Mouse (Mus musculus) liver, embryonic 14.5 days (tissue): ENCODE results near the gene Nmnat2. TPM values are rescaled to one million over a fixed set of nuclear protein-coding genes. Genes with fewer than 3 reads are reported as not detected.

Experiments used
- ATAC-seq: fragments of 200-750 bp; cut with Nextera tagmentation; 2 replicates; pipeline ENCODE4 v1.8.0; 2017; ENCODE audit warnings: moderate number of reproducible peaks, mild to moderate bottlenecking, moderate library complexity; ENCODE audit not compliant: insufficient read depth
- DNase-seq, 3 experiments: peaks; one replicate each; pipeline ENCODE4 v3.0.0-alpha.2; 2012 to 2013; ENCODE audit warnings: low read depth in 3 of 3, low spot score in 3 of 3
- H3K27ac ChIP-seq: fragments of 300-500 bp; sonication (generic); 2 replicates; pipeline ENCODE4 v1.5.1; 2014; ENCODE audit warnings: moderate library complexity, mild to moderate bottlenecking, control low read depth, inconsistent platforms
- H3K27me3 ChIP-seq: fragments of 300-500 bp; sonication (generic); 2 replicates; pipeline ENCODE4 v1.6.1; 2014; ENCODE audit warnings: mild to moderate bottlenecking, low read length, moderate library complexity; ENCODE audit not compliant: control insufficient read depth, insufficient read depth
- H3K36me3 ChIP-seq: fragments of 300-500 bp; sonication (generic); replicated peaks from 2 replicates; pipeline ENCODE4 v1.6.1; 2014; ENCODE audit warnings: low read depth; ENCODE audit not compliant: control insufficient read depth, insufficient read depth
- H3K4me1 ChIP-seq, 2 experiments: fragments of 200-500 bp in 1 of 2; fragments of 300-500 bp in 1 of 2; sonication (generic) in 1 of 2; replicated peaks; 2 replicates each; pipeline ENCODE4 v1.6.1; 2012 to 2014; ENCODE audit warnings: antibody characterized with exemption in 1 of 2, inconsistent platforms in 1 of 2, low read length in 1 of 2; ENCODE audit not compliant: control insufficient read depth in 2 of 2, insufficient read depth in 2 of 2
- H3K4me2 ChIP-seq: fragments of 300-500 bp; sonication (generic); 2 replicates; pipeline ENCODE4 v1.6.1; 2014; ENCODE audit warnings: low read depth, mild to moderate bottlenecking, control low read depth, moderate library complexity
- H3K4me3 ChIP-seq, 2 experiments: fragments of 200-500 bp in 1 of 2; fragments of 300-500 bp in 1 of 2; sonication (generic) in 1 of 2; 2 replicates each; pipeline ENCODE4 v1.5.1; 2012 to 2014; ENCODE audit warnings: low read depth in 2 of 2, low read length in 2 of 2, mild to moderate bottlenecking in 2 of 2, control low read depth in 1 of 2, inconsistent platforms in 1 of 2, moderate library complexity in 1 of 2; ENCODE audit not compliant: insufficient read depth in 1 of 2
- H3K9ac ChIP-seq: fragments of 300-500 bp; sonication (generic); replicated peaks from 2 replicates; pipeline ENCODE4 v1.6.1; 2014; ENCODE audit warnings: mild to moderate bottlenecking, control low read depth, moderate library complexity
- H3K9me3 ChIP-seq: fragments of 300-500 bp; sonication (generic); 2 replicates; pipeline ENCODE4 v1.6.1; 2016; ENCODE audit warnings: low read length, mixed read lengths; ENCODE audit not compliant: control insufficient read depth
- CTCF ChIP-seq: IDR thresholded peaks from 2 replicates; pipeline ENCODE4 v1.5.1; 2016; ENCODE audit warnings: antibody characterized with exemption, low read depth, control low read depth
- EP300 ChIP-seq: IDR thresholded peaks from 2 replicates; pipeline ENCODE4 v1.6.1; 2016; ENCODE audit warnings: antibody characterized with exemption, low read depth
- WGBS: fragments of 180-500 bp; shearing (Covaris S2); extraction: QIAGEN DNeasy Blood & Tissue Kit; methylation state at CpG from one replicate; pipeline ENCODE4 v1.1.7; 2014; ENCODE audit not compliant: insufficient replicate concordance; 5-methylcytosine and 5-hydroxymethylcytosine counted together
- polyA plus RNA-seq, 2 experiments: library from polyadenylated mRNA; depleted of rRNA in 1 of 2; stranded (reverse) in 1 of 2; unstranded in 1 of 2; fragments of >200 nt; fragmentation: Nextera tagmentation in 1 of 2; extraction: Ambion mirVana in 1 of 2; gene quantifications; 2 replicates each; pipeline versions ENCODE4 v1.2.1 to v1.2.3; 2012 to 2014

The Nmnat2 gene
- polyA plus RNA-seq, 2 experiments = 0.02 to 0.09 TPM

DNA sequence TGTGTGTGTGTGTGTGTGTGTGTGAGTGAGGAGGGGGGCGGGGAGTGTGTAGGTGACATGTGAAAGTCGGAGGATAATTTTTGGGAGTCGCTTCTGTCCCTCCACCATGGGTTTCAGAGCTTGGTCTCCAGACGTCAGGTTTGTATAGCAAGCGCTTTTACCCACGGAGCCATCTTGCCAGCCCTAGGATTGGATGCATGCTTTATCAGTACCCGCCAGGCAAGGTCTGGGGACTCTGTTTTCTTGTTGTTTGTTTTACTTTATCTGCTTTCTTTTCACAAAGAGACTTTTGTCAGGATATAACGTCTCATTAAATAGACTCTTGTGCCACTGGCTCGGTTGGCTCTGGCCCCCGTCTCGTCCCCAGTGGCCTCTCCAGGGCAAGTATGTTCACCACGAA lies 150.0 kb downstream of the Nmnat2 start:
- Histone ChIP-seq H3K4me2 (no peak overlapping the region), H3K9me3 (no peaks in the 10 kb centered on the region), H3K9ac (no peak overlapping the region), H3K27me3 (no peaks in the 10 kb centered on the region), H3K36me3 (no peaks in the 10 kb centered on the region), H3K4me3 (no peak overlapping the region), H3K4me1 (peaks cover 0 to 7% of the 10 kb centered on the region in 2 experiments; a peak in 1 of 4 replicates), H3K27ac (no peak overlapping the region)
- DNase-seq (peak in 2 of 3 experiments; percentile 22 to 24), ATAC-seq (peak; percentile 66)
- TF ChIP-seq EP300 = 0 out of 2 replicates have a peak, but pooled peaks have one; percentile 26
- TF ChIP-seq CTCF = no peak
- WGBS = 22% methylated on average over 12 of the region's 12 CpGs

DNA sequence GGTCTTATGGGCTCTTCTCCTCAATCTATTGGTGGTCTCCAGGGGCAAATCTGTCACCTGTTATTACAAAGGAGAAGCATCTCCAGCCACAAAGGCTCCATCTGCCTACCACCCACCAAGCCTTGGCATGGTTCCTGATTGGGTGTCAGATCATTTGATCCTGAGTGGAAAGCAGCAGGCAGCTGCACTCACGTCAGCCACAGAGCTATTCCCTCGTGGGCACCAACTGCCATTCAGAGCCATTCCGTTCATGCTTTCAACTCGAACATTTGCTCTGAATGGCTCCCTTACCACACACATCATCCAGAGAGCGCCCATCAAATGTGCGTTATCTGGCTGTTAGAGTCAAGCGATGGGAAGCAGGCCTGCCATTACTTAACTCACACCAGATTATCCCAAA lies 153.1 kb downstream of the Nmnat2 start:
- Histone ChIP-seq H3K27ac (no peak overlapping the region), H3K36me3 (no peaks in the 10 kb centered on the region), H3K4me3 (no peak overlapping the region), H3K27me3 (no peaks in the 10 kb centered on the region), H3K4me1 (peaks cover 0 to 5% of the 10 kb centered on the region in 2 experiments; a peak in 1 of 4 replicates), H3K4me2 (no peak overlapping the region), H3K9me3 (no peaks in the 10 kb centered on the region), H3K9ac (no peak overlapping the region)
- TF ChIP-seq EP300 = no peak
- TF ChIP-seq CTCF = no peak
- 60% methylated on average over 7 of the region's 7 CpGs for WGBS
- ATAC-seq = no peak
- no peak for DNase-seq

DNA sequence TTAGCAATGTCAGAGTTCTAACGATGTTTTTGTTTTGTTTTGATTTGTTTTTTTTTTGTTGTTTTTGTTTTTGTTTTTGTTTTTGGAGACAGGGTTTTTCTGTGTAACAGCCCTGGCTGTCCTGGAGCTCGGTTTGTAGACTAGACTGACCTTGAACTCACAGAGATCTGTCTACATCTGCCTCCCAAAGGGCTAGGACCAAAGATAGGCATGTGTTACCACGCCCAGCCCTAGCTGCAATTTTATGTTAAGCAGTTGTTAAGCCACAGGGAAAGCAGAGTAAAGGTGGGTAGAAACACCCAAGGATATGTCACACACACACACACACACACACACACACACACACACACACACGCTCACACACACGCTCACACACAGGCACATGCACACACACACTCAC lies 154.6 kb downstream of the Nmnat2 start:
- DNase-seq (no peak), ATAC-seq (no peak)
- Histone ChIP-seq H3K9ac (no peak overlapping the region), H3K4me1 (peaks cover 0 to 5% of the 10 kb centered on the region in 2 experiments; a peak in 1 of 4 replicates), H3K4me3 (no peak overlapping the region), H3K4me2 (no peak overlapping the region), H3K9me3 (no peaks in the 10 kb centered on the region), H3K27me3 (no peaks in the 10 kb centered on the region), H3K36me3 (no peaks in the 10 kb centered on the region), H3K27ac (no peak overlapping the region)
- TF ChIP-seq EP300 = no peak
- 55% methylated on average over 5 of the region's 5 CpGs for WGBS

DNA sequence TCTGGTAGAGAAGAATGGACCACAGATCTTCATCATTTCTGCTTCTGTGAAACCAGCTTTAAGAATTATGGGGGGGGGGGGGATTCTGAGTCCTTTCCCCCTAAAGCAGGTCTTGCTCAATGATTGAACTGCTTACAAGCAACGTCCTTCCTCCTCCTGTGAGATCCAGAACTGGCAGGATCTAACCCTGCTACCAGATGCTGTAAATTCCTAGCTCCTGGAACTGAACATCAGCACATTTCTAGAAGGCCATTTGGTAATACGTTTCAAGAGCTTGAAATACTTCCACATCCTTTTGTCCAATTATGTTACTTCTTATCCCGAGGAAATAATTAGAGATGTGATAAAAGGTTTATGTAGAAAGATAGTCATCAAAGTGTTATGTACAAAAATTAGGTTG lies 155.0 kb downstream of the Nmnat2 start:
- no peaks in the 10 kb centered on the region for H3K27me3 ChIP-seq
- no peak overlapping the region for H3K4me2 ChIP-seq
- no peak overlapping the region for H3K4me3 ChIP-seq
- 45% methylated on average over 3 of the region's 3 CpGs for WGBS
- H3K9me3 ChIP-seq = no peaks in the 10 kb centered on the region
- DNase-seq (no peak), ATAC-seq (no peak)
- H3K4me1 ChIP-seq = peaks cover 0 to 5% of the 10 kb centered on the region in 2 experiments; a peak in 1 of 4 replicates
- no peaks in the 10 kb centered on the region for H3K36me3 ChIP-seq
- no peak overlapping the region for H3K27ac ChIP-seq
- no peak overlapping the region for H3K9ac ChIP-seq
- TF ChIP-seq CTCF = no peak
- TF ChIP-seq EP300 = no peak

- Histone ChIP-seq H3K27me3 (no peaks in the 10 kb centered on the region), H3K4me3 (no peak overlapping the region), H3K9ac (no peak overlapping the region), H3K9me3 (no peaks in the 10 kb centered on the region), H3K4me1 (no peaks in the 10 kb centered on the region), H3K36me3 (no peaks in the 10 kb centered on the region), H3K27ac (no peak overlapping the region), H3K4me2 (no peak overlapping the region)
- DNase-seq (no peak), ATAC-seq (no peak)
- TF ChIP-seq EP300 = no peak
- no peak for TF ChIP-seq CTCF
- WGBS = 58% methylated on average over 4 of the region's 4 CpGs
Measured at GRCm38 (mm10) chr1:153111596-153111995, 156.8 kb downstream of the Nmnat2 start.
